Mouse (Mus musculus) spleen, postnatal 10 days (tissue): ENCODE data around the gene Pttg1.

Experiments
- DNase-seq, 2 experiments: peaks; one replicate each; pipeline ENCODE4 v3.0.0; 2021 to 2022; ENCODE audit warnings: low spot score in 2 of 2

Gene Pttg1

GRCm38 (mm10) chr11:43410291-43410690 lies 15.8 kb downstream of the Pttg1 start:
- no peak for DNase-seq

GRCm38 (mm10) chr11:43408888-43409287 lies 17.2 kb downstream of the Pttg1 start:
- DNase-seq, result no peak

GRCm38 (mm10) chr11:43404150-43404807 lies 21.8 kb downstream of the Pttg1 start:
- no peak for DNase-seq

GRCm38 (mm10) chr11:43400131-43400530 lies 25.9 kb downstream of the Pttg1 start:
- no peak for DNase-seq

- DNase-seq, result no peak
These were observed 26.8 kb downstream of the Pttg1 start for GRCm38 (mm10) chr11:43399297-43399696.

- no peak for DNase-seq
These were observed 29.4 kb downstream of the Pttg1 start for GRCm38 (mm10) chr11:43396672-43397071.

GRCm38 (mm10) chr11:43396246-43396645 lies 29.8 kb downstream of the Pttg1 start:
- DNase-seq, result no peak

GRCm38 (mm10) chr11:43395073-43395948 lies 30.7 kb downstream of the Pttg1 start:
- no peak for DNase-seq

GRCm38 (mm10) chr11:43393325-43393724 lies 32.7 kb downstream of the Pttg1 start:
- no peak for DNase-seq

GRCm38 (mm10) chr11:43392757-43393156 lies 33.3 kb downstream of the Pttg1 start:
- DNase-seq, result no peak

- no peak for DNase-seq
These were observed 36.9 kb downstream of the Pttg1 start for GRCm38 (mm10) chr11:43389118-43389517.

- no peak for DNase-seq
These were observed 37.6 kb downstream of the Pttg1 start for GRCm38 (mm10) chr11:43388122-43389097.

GRCm38 (mm10) chr11:43387004-43387880 lies 38.8 kb downstream of the Pttg1 start:
- no peak for DNase-seq

GRCm38 (mm10) chr11:43385716-43386115 lies 40.3 kb downstream of the Pttg1 start:
- no peak for DNase-seq

- DNase-seq, result peak; percentile 24 to 49
These were observed 40.9 kb downstream of the Pttg1 start for GRCm38 (mm10) chr11:43385055-43385649.

GRCm38 (mm10) chr11:43383581-43383980 lies 42.5 kb downstream of the Pttg1 start:
- no peak for DNase-seq

GRCm38 (mm10) chr11:43380901-43381300 lies 45.1 kb downstream of the Pttg1 start:
- no peak for DNase-seq

GRCm38 (mm10) chr11:43379911-43380485 lies 46.1 kb downstream of the Pttg1 start:
- DNase-seq, result no peak

- DNase-seq, result no peak
These were observed 46.6 kb downstream of the Pttg1 start for GRCm38 (mm10) chr11:43379488-43379887.
